Mouse (Mus musculus) C2C12 (cell line): ENCODE data around the gene Ube2q2. TPM values are rescaled to one million over a fixed set of nuclear protein-coding genes. Genes with fewer than 3 reads are reported as not detected.
A peak's percentile ranks its signal among the peaks of the same experiment; 100 is the strongest.
"Not testable (repeated sequence)": the region's sequence is repeated elsewhere in the genome, so short reads cannot be mapped to it uniquely, and the experiment has no call there.

Source experiments
- H3K27me3 ChIP-seq: one replicate; pipeline ENCODE4 v1.6.1; 2011; ENCODE audit not compliant: control insufficient read depth, insufficient read depth, insufficient read length
- H3K36me3 ChIP-seq: one replicate; pipeline ENCODE4 v1.6.1; 2011; ENCODE audit not compliant: control insufficient read depth, insufficient read depth
- H3K4me3 ChIP-seq: one replicate; pipeline ENCODE4 v1.5.1; 2011; ENCODE audit warnings: mild to moderate bottlenecking, control low read depth; ENCODE audit not compliant: poor library complexity, insufficient read depth, severe bottlenecking
- H3K79me2 ChIP-seq: one replicate; pipeline ENCODE4 v1.6.1; 2011; ENCODE audit not compliant: control insufficient read depth, insufficient read depth
- H3K79me3 ChIP-seq: one replicate; pipeline ENCODE4 v1.6.1; 2011; ENCODE audit warnings: low read depth, control low read depth
- H3ac ChIP-seq: one replicate; pipeline ENCODE3; 2011; ENCODE audit warnings: low read depth; ENCODE audit not compliant: control insufficient read depth, insufficient read length
- CEBPB ChIP-seq: IDR thresholded peaks from one replicate; pipeline ENCODE4 v1.6.1; 2011; ENCODE audit warnings: low read depth, mild to moderate bottlenecking, control low read depth, moderate library complexity
- CTCF ChIP-seq: IDR thresholded peaks from one replicate; pipeline ENCODE4 v1.5.1; 2011; ENCODE audit not compliant: control insufficient read depth, insufficient read depth, insufficient read length
- FOSL1 ChIP-seq: IDR thresholded peaks from one replicate; pipeline ENCODE4 v1.8.0; 2011; ENCODE audit warnings: mild to moderate bottlenecking, low read length; ENCODE audit not compliant: poor library complexity, insufficient read depth, severe bottlenecking
- MAX ChIP-seq: IDR thresholded peaks from one replicate; pipeline ENCODE4 v1.6.1; 2011; ENCODE audit warnings: mild to moderate bottlenecking, control low read depth
- MYOD1 ChIP-seq: IDR thresholded peaks from one replicate; pipeline ENCODE4 v1.6.1; 2011; ENCODE audit warnings: low read depth; ENCODE audit not compliant: control insufficient read depth, insufficient read length
- MYOG ChIP-seq: IDR thresholded peaks from one replicate; pipeline ENCODE4 v1.6.1; 2011; ENCODE audit not compliant: control insufficient read depth, insufficient read length; ENCODE audit errors: extremely low read depth
- USF1 ChIP-seq: IDR thresholded peaks from one replicate; pipeline ENCODE4 v1.6.1; 2011; ENCODE audit warnings: low read depth, mild to moderate bottlenecking, control low read depth, moderate library complexity
- long read RNA-seq, 2 experiments: library from polyadenylated mRNA; unstranded; transcript quantifications; one replicate each; pipeline ENCODE4 v2.0.0; 2019 to 2020
- polyA plus RNA-seq: library from polyadenylated mRNA; unstranded; fragments of >200 nt; fragmentation: generic; extraction: Trizol; gene quantifications from one replicate; pipeline ENCODE4 v1.2.1, GENCODE M21; 2012; ENCODE audit warnings: missing spikeins

The Ube2q2 gene
- polyA plus RNA-seq = 6.3 TPM
- long read RNA-seq, experiment 1, partial matches to known transcripts = 4 of 8 reads
- long read RNA-seq, experiment 1, other reads (novel, unspliced or antisense) = 0 of 8 reads
- long read RNA-seq, experiment 2, transcript Ube2q2-201 (13 exons, 3,456 nt) = major isoform, 31 of 39 reads
- long read RNA-seq, experiment 2, partial matches to known transcripts = 0 of 39 reads
- long read RNA-seq, experiment 2, other reads (novel, unspliced or antisense) = 6 of 39 reads

GRCm38 (mm10) chr9:55148854-55149498, at the start of gene Ube2q2:
Gene Ube2q2, plus strand, starts transcription at chr9:55148854.
- Histone ChIP-seq H3K79me3 (peaks cover 32% of the 10 kb centered on the region), H3K79me2 (peaks cover 42% of the 10 kb centered on the region), H3ac (peak within 1 kb of the TSS; percentile 80), H3K27me3 (no peaks in the 10 kb centered on the region), H3K4me3 (peak within 1 kb of the TSS; percentile 80), H3K36me3 (peaks cover 4% of the 10 kb centered on the region)
- no peak for TF ChIP-seq FOSL1
- no peak for TF ChIP-seq CTCF
- no peak for TF ChIP-seq CEBPB
- TF ChIP-seq MYOG = no peak
- TF ChIP-seq MAX = no peak

DNA sequence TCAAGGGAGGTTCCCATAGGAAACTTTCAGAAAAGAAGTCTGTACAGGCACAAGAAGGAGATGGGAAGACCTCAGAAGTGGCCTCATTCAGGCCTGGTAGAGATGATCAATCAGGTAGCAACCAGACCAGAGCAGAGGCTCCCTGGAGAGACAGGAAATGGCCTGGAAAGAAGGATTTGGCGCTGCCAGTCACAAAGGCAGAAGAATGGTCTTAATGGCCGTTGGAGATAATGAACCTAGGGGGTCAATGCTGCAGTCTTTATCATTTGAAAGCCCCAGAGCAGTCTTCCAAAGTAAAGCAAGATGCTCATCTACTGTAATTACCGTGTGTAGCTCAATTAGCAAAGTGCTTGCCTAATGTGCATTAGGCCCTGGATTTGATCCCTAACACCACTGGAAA, 47.5 kb upstream of the Ube2q2 start:
- peaks cover 4% of the 10 kb centered on the region for H3K27me3 ChIP-seq
- H3ac ChIP-seq = no peak overlapping the region
- H3K79me3 ChIP-seq = no peaks in the 10 kb centered on the region
- no peaks in the 10 kb centered on the region for H3K36me3 ChIP-seq
- no peak overlapping the region for H3K4me3 ChIP-seq
- TF ChIP-seq MYOD1 = no peak
- no peak for TF ChIP-seq USF1
- TF ChIP-seq CEBPB = no peak
- no peak for TF ChIP-seq MYOG
- TF ChIP-seq MAX = no peak
- TF ChIP-seq CTCF = no peak
- no peak for TF ChIP-seq FOSL1
- H3K79me2 ChIP-seq = no peaks in the 10 kb centered on the region

GRCm38 (mm10) chr9:55102186-55102835, 46.3 kb upstream of the Ube2q2 start:
- H3K79me3 ChIP-seq = no peaks in the 10 kb centered on the region
- H3K79me2 ChIP-seq = no peaks in the 10 kb centered on the region
- TF ChIP-seq USF1 (no peak), FOSL1 (no peak)
- H3K27me3 ChIP-seq = peaks cover 4% of the 10 kb centered on the region
- H3K4me3 ChIP-seq = no peak overlapping the region
- H3ac ChIP-seq = no peak overlapping the region
- H3K36me3 ChIP-seq = no peaks in the 10 kb centered on the region

GRCm38 (mm10) chr9:55102931-55103630, 45.6 kb upstream of the Ube2q2 start:
- Histone ChIP-seq H3K79me3 (no peaks in the 10 kb centered on the region), H3ac (no peak overlapping the region), H3K4me3 (no peak overlapping the region), H3K27me3 (peaks cover 4% of the 10 kb centered on the region), H3K79me2 (no peaks in the 10 kb centered on the region), H3K36me3 (no peaks in the 10 kb centered on the region)
- TF ChIP-seq MYOD1 = no peak
- no peak for TF ChIP-seq USF1
- TF ChIP-seq CEBPB = no peak
- no peak for TF ChIP-seq FOSL1
- no peak for TF ChIP-seq CTCF

DNA sequence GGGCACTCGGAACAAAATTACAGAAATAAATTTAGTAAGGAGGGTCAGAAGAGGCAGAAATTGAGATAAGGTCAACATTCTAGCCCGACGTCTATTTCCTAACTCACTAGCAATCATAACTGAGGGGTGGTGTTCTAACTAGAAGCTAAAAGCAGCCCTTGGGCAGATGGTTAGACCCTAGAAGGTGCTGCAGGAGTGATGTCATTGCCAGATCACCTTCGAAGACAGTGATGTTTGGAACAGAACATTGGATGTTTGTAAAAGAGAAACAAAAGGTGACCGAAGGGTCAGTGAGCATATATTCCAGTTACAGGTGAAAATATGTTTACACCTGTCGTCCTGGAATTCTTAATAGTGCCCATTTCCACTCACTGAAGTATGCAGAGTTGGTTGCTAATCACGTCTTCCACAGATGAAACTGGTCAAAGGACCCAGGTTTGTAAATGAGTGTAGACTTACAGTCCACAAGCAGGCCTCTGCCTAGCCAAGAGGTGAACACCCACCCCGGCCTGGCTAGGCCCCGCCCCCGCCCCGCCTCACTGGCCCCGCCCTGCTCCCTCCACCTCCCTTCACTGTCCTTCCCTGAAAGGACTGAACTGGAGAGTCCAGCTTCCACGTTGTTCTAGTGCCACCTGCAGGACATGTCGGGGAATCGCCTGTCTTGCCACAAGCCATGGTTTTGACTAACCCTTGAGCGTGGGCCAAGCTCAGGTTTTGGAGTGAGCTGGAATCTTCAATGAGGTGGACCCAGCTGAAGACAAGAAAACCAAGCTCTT, 38.4 kb upstream of the Ube2q2 start:
- no peaks in the 10 kb centered on the region for H3K36me3 ChIP-seq
- no peaks in the 10 kb centered on the region for H3K27me3 ChIP-seq
- H3K4me3 ChIP-seq = no peak overlapping the region
- no peaks in the 10 kb centered on the region for H3K79me3 ChIP-seq
- no peak overlapping the region for H3ac ChIP-seq
- H3K79me2 ChIP-seq = no peaks in the 10 kb centered on the region
- TF ChIP-seq FOSL1 (no peak), MYOD1 (no peak), CTCF (peak; percentile 87), MAX (no peak), CEBPB (no peak), MYOG (no peak)

DNA sequence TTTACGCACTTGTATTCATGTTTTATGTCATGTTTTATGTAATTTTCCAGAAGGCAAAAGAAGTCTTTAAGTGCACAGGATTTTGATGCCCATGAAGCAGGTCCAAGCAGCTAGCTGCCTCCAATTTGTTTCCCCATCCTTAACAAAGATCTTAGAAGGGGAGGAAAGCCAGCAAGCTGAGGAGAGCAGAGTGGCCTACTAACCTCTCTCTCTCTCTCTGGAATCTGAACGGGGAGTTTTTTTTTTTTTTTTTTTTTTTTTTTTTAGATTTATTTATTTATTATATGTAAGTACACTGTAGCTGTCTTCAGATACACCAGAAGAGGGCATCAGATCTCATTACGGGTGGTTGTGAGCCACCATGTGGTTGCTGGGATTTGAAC, 37.8 kb upstream of the Ube2q2 start:
- not testable (repeated sequence) for H3K4me3 ChIP-seq, H3ac ChIP-seq, H3K36me3 ChIP-seq, H3K79me3 ChIP-seq, H3K79me2 ChIP-seq, H3K27me3 ChIP-seq
